Mouse (Mus musculus): Measurements from ENCODE around the gene Hsd17b6.

DNA sequence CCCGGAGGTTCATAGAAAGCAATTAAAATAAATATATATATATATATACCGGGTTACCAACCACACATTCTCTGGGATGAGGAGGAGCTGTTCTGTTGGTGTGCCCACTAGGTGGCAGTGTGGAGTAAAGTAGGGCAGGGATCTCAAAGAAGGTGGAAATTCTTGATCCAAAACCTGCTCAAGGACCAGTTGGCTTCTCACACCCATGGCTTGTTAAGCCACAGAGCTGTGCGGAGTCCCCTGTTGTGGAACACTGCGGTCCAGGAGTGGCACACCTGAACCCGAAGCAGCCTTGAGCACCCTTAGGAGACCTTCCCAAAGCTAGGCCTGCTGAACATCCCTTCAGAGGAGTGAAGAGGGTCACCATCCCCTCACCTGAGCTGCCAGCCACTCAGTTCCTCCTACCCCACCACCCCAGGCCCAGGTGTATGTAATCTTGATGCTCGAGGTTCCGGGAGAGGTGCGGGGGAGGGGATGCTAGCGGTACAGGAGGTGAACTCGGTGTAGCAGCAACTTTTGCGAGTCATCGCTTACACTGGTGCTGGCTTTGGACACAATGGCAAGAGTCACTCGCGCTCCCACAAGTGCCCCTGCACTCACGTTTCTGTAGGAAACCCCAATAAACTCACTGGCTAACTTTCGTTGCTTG lies 51.1 kb downstream of the Hsd17b6 start:
- TF ChIP-seq GATA1 (IDR thresholded peaks at IDR 0.05; ENCODE audit: low read length) (no peak), TAL1 (IDR thresholded peaks at IDR 0.05; ENCODE audit: low read length) (no peak)

All from erythroblast, embryonic 14.5 days (primary cell).